Mouse (Mus musculus) E14TG2a.4 (cell line): Measurements from ENCODE around the gene Rtn4rl1.

Experiments
- CTCF ChIP-seq: conservative IDR thresholded peaks from 2 replicates; pipeline ENCODE4 v1.5.1; 2014; ENCODE audit warnings: low read length
- POU5F1 ChIP-seq: IDR thresholded peaks from 2 replicates; pipeline ENCODE4 v1.6.1; 2014; ENCODE audit warnings: low read length, borderline replicate concordance

DNA sequence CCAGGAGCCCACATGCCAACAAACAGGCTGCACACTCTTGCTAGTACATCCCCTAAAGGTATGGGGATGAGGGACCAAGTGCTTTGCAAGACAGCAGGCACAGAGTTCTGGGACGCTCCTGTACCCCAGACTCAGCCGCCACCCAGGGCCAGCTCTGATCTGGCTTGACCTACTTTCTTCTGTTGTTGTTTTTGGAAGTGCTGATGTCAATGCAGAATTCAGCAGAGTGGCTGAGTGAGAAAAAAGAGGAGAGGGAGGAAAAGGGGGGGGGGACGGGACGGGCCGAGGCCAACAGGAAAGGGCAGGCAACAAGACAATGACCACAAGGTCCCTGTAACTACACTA is 86.5 kb downstream of the Rtn4rl1 start:
- no peak for TF ChIP-seq CTCF
- TF ChIP-seq POU5F1, result no peak
